Mouse (Mus musculus): ENCODE results near the gene Nanos3. TPM values are rescaled to one million over a fixed set of nuclear protein-coding genes. Genes with fewer than 3 reads are reported as not detected.

Nanos3 gene
- polyA plus RNA-seq, 1 experiment: 5.3 TPM

DNA sequence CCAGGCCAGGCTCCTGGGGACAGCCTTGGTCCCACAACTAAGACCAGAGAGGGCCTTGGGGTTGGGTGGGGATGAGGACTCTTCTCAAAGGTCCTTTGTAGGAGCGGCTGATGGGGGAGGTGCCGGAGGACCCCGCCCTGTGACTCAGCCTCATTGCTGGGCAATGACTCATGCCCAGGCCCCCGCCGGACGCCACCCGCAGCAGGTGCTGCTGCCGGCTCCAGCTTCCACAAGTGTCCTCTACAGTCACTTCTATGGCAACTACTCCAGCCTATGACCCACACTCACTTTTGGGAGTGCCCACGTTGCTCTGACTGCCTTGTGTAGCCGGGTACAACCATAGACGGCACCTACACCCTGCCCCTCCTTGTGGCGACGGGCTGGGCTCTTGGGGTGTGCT is 7.0 kb upstream of the Nanos3 start:
- DNase-seq (ENCODE audit: low read depth): peak; percentile 50
- TF ChIP-seq CTCF (IDR thresholded peaks at IDR 0.05; ENCODE audit: borderline replicate concordance, extremely low read depth, insufficient read depth, insufficient read length): no peak
- TF ChIP-seq POLR2A (IDR thresholded peaks at IDR 0.05; ENCODE audit: borderline replicate concordance, extremely low read depth, insufficient read depth, insufficient read length, poor library complexity, severe bottlenecking): no peak

- DNase-seq (ENCODE audit: low read depth): no peak
- TF ChIP-seq POLR2A (IDR thresholded peaks at IDR 0.05; ENCODE audit: borderline replicate concordance, extremely low read depth, insufficient read depth, insufficient read length, poor library complexity, severe bottlenecking) (no peak), CTCF (IDR thresholded peaks at IDR 0.05; ENCODE audit: borderline replicate concordance, extremely low read depth, insufficient read depth, insufficient read length) (no peak)
These were observed 5.3 kb upstream of the Nanos3 start for GRCm38 (mm10) chr8:84190191-84190867.

GRCm38 (mm10) chr8:84189603-84190002 is 4.6 kb upstream of the Nanos3 start:
- DNase-seq (ENCODE audit: low read depth): no peak
- TF ChIP-seq POLR2A (IDR thresholded peaks at IDR 0.05; ENCODE audit: borderline replicate concordance, extremely low read depth, insufficient read depth, insufficient read length, poor library complexity, severe bottlenecking) (no peak), CTCF (IDR thresholded peaks at IDR 0.05; ENCODE audit: borderline replicate concordance, extremely low read depth, insufficient read depth, insufficient read length) (no peak)

DNA sequence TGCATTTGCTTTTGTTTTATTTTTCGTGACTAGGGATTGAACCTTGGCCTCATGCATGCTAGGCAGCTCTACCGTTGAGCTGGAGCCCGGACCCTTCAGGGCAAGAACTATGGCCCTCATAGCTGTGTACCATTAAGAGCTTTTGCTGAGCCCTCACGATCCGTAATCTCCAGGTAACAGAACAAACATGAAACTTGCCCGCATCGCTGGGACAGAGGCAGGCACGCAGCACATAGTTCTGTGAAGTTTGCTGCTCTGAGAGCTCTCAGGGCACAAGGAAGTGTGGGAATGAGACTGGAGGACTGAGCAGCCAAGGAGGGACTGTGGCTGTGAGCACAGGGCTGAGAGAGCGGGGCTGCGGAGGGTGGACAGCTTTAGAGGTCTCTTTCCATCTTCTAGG is 3.7 kb upstream of the Nanos3 start:
- no peak for TF ChIP-seq CTCF (IDR thresholded peaks at IDR 0.05; ENCODE audit: borderline replicate concordance, extremely low read depth, insufficient read depth, insufficient read length)
- no peak for TF ChIP-seq POLR2A (IDR thresholded peaks at IDR 0.05; ENCODE audit: borderline replicate concordance, extremely low read depth, insufficient read depth, insufficient read length, poor library complexity, severe bottlenecking)
- DNase-seq (ENCODE audit: low read depth): no peak

GRCm38 (mm10) chr8:84187065-84187755 is 2.2 kb upstream of the Nanos3 start:
- peak; percentile 64 for DNase-seq (ENCODE audit: low read depth)
- no peak for TF ChIP-seq POLR2A (IDR thresholded peaks at IDR 0.05; ENCODE audit: borderline replicate concordance, extremely low read depth, insufficient read depth, insufficient read length, poor library complexity, severe bottlenecking)
- peak; percentile 78 for TF ChIP-seq CTCF (IDR thresholded peaks at IDR 0.05; ENCODE audit: borderline replicate concordance, extremely low read depth, insufficient read depth, insufficient read length)

DNA sequence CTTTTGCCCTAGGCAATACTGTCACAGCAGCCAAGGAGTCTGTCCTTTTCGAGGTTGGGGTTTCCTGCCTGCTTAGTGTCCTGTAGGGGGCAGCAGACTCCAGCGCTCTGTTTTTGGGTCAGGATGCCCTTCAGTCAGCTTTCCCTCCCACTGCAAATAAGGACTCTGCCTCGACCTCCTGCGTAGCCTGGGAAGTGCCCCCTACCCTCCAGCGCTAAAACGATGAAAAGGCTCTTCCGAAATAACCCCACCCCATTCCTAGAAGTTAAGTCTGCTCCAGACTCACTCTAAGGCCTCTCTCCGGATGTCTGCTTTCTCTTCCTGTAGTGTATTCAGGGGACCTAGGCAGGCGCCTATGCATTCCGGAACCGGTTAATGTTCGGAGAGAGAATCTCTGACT is 1.5 kb upstream of the Nanos3 start:
- TF ChIP-seq POLR2A (IDR thresholded peaks at IDR 0.05; ENCODE audit: borderline replicate concordance, extremely low read depth, insufficient read depth, insufficient read length, poor library complexity, severe bottlenecking): no peak
- peak; percentile 97 for TF ChIP-seq CTCF (IDR thresholded peaks at IDR 0.05; ENCODE audit: borderline replicate concordance, extremely low read depth, insufficient read depth, insufficient read length)

DNA sequence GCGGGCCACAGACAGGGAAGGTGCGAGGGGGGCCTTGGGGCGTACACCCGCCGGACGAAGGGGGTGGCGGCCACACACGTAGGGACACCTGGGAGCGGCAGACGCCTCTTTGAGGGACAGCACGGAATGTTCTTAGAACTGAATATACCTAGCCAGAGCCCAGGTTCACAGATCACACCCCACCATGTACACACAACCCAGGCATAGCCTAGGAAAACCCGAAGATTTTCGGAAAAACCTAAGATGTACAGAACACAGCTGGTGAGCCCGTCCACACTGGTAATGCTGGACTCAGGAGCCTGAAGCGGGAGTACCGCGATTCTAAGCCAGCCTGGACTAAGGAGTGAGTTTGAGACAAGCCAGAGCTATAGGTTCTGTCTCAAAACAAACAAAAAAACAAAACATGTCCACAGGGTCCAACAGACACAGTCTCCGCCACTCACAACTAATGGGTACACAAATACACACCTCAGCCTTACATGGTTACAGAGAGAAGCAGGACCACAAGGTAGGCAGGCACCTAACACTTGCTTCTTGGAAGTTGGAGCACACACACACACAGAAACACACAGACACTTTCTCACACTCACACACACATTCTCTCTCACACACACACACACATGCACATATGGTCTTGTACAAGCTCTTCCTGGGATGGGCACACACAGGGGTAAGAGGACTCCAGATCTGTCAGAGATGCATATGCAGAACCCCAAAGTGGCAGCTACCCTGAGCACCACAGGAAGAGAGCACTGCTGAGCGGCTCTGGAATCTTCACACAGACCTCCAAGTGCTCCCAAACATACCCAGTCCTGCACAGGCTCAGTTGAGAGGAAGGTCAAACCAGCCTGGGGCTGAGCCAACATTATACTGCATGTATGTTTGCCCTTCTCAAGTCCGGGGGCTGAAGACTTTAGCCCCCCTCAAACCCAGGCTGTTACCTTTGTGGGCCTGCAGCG is 653 bp downstream of the Nanos3 start:
- no peak for TF ChIP-seq POLR2A (IDR thresholded peaks at IDR 0.05; ENCODE audit: borderline replicate concordance, extremely low read depth, insufficient read depth, insufficient read length, poor library complexity, severe bottlenecking)
- TF ChIP-seq CTCF (IDR thresholded peaks at IDR 0.05; ENCODE audit: borderline replicate concordance, extremely low read depth, insufficient read depth, insufficient read length): no peak
- DNase-seq (ENCODE audit: low read depth): peak; percentile 46

More for the DNA sequence above, 1.5 kb upstream of the Nanos3 start:
- DNase-seq (ENCODE audit: low read depth): peak; percentile 89

DNA sequence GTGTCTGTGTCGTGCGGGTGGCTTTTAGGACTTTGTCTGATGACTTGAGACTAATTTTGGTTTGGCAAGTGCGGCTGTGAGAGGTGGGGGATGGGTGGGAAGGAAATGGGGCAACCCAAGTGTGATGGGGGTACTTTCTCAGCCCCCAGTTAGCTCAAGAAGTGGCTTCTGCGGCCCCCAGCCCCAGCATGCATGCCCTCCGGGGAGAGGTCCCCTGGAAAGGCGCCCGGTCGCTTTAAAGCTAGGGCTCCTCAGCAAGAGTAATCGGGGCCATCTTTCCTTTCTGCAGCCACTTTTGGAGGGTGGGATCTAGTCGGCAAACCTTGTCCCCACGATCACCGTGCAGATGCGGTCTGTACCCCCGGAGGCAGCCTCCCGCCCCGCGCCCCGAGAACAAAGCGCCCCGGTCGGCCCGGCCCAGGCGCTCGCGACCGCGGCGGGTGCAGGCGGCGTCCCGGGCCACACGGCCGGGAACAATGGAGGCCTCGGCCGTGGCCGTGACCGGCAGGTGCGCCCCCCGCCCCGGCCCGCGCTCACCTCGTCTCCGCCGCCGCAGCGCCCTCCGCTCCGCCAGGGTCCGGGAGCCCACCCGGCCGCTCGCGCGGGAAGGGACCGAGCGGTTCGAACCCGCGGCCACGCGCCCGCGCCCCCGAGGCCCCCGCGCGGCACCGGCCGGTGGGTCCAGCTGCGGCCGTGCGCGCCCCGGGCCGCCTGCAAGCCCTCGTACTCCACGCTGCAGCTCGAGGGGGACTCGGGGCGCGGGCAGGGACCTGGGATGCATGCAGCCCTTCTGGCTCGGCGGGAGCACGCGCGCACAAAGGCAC is 1.5 kb downstream of the Nanos3 start:
- DNase-seq (ENCODE audit: low read depth): peak; percentile 69
- TF ChIP-seq POLR2A (IDR thresholded peaks at IDR 0.05; ENCODE audit: borderline replicate concordance, extremely low read depth, insufficient read depth, insufficient read length, poor library complexity, severe bottlenecking) (peak; percentile 45), CTCF (IDR thresholded peaks at IDR 0.05; ENCODE audit: borderline replicate concordance, extremely low read depth, insufficient read depth, insufficient read length) (no peak)

DNA sequence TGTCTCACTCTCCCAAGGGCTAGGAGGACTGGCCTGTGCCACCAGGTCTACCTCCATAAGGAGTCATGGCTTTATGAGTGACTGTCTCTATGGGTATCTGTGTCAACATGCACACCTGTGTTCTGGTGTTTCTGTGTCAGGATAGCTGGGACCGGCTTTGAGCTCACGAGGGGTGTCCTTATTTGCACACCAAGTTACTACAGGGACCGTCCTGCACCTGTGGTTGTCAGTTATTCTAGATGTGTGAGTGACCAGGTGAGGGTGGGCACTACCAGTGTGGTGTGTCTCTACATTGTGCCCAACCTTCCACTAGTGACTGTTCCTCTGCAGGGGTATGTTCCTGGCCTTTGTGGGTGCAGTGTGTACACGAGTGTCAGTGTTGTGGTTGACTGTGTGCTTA is 2.2 kb downstream of the Nanos3 start:
- no peak for DNase-seq (ENCODE audit: low read depth)
- TF ChIP-seq POLR2A (IDR thresholded peaks at IDR 0.05; ENCODE audit: borderline replicate concordance, extremely low read depth, insufficient read depth, insufficient read length, poor library complexity, severe bottlenecking): no peak
- TF ChIP-seq CTCF (IDR thresholded peaks at IDR 0.05; ENCODE audit: borderline replicate concordance, extremely low read depth, insufficient read depth, insufficient read length): no peak

GRCm38 (mm10) chr8:84180530-84181190 is 4.4 kb downstream of the Nanos3 start:
- peak; percentile 90 for DNase-seq (ENCODE audit: low read depth)
- TF ChIP-seq CTCF (IDR thresholded peaks at IDR 0.05; ENCODE audit: borderline replicate concordance, extremely low read depth, insufficient read depth, insufficient read length) (no peak), POLR2A (IDR thresholded peaks at IDR 0.05; ENCODE audit: borderline replicate concordance, extremely low read depth, insufficient read depth, insufficient read length, poor library complexity, severe bottlenecking) (no peak)
